Mouse (Mus musculus) G1E (cell line): ENCODE data around the gene Gm11077. TPM values are rescaled to one million over a fixed set of nuclear protein-coding genes. Genes with fewer than 3 reads are reported as not detected.

ENCODE experiments used
- ATAC-seq: 2 replicates; pipeline ENCODE4 v1.8.0; 2016; ENCODE audit warnings: mild to moderate bottlenecking; ENCODE audit not compliant: insufficient number of reproducible peaks, poor library complexity, low FRiP score, severe bottlenecking; ENCODE audit errors: extremely low read depth
- DNase-seq: peaks from one replicate; pipeline ENCODE4 v3.0.0; 2012; ENCODE audit warnings: low spot score
- H3K27me3 ChIP-seq: 2 replicates; pipeline ENCODE4 v1.6.1; 2012; ENCODE audit warnings: mild to moderate bottlenecking, low read length, inconsistent platforms; ENCODE audit not compliant: insufficient read depth
- H3K36me3 ChIP-seq: replicated peaks from 2 replicates; pipeline ENCODE3; 2012; ENCODE audit warnings: mild to moderate bottlenecking, inconsistent platforms
- H3K4me1 ChIP-seq: 2 replicates; pipeline ENCODE4 v1.6.1; 2012; ENCODE audit warnings: low read depth, low read length, inconsistent platforms, mixed read lengths; ENCODE audit not compliant: insufficient read depth
- H3K4me3 ChIP-seq: 2 replicates; pipeline ENCODE4 v1.5.1; 2012; ENCODE audit warnings: low read depth, mild to moderate bottlenecking, inconsistent platforms, low read length, moderate library complexity, mixed read lengths
- H3K9me3 ChIP-seq: replicated peaks from 2 replicates; pipeline ENCODE4 v1.6.1; 2012; ENCODE audit warnings: inconsistent platforms
- CTCF ChIP-seq: IDR thresholded peaks from 2 replicates; pipeline ENCODE4 v1.5.1; 2012; ENCODE audit warnings: low read depth, low read length, inconsistent platforms, mixed read lengths
- GATA1 ChIP-seq: IDR thresholded peaks from 2 replicates; pipeline ENCODE4 v1.6.1; 2012; ENCODE audit warnings: borderline replicate concordance, low read length, inconsistent platforms, mixed read lengths
- GATA2 ChIP-seq: IDR thresholded peaks from 2 replicates; pipeline ENCODE4 v1.6.1; 2012; ENCODE audit warnings: low read depth, low read length, inconsistent platforms, borderline replicate concordance
- POLR2AphosphoS5 ChIP-seq: IDR thresholded peaks from 2 replicates; pipeline ENCODE4 v1.6.1; 2012; ENCODE audit warnings: low read depth, low read length, inconsistent platforms; ENCODE audit not compliant: insufficient replicate concordance
- TAL1 ChIP-seq: conservative IDR thresholded peaks from 2 replicates; pipeline ENCODE4 v1.6.1; 2012; ENCODE audit warnings: low read depth, low read length, inconsistent platforms, mixed read lengths
- polyA plus RNA-seq: library from polyadenylated mRNA; stranded (reverse); fragments of >175 nt; gene quantifications from 2 replicates; pipeline ENCODE4 v1.2.3, GENCODE M21; 2012
- total RNA-seq, 2 experiments: library from RNA; stranded (forward) in 1 of 2; stranded (reverse) in 1 of 2; fragments of 200-1000 nt in 1 of 2; fragments of >200 nt in 1 of 2; fragmentation: Nextera tagmentation in 1 of 2; gene quantifications; 2 replicates each; pipeline ENCODE4 v1.2.3; 2014 to 2017

Gene Gm11077
- total and polyA plus RNA-seq, 3 experiments, result not detected

- Histone ChIP-seq H3K4me1 (no peaks in the 10 kb centered on the region), H3K4me3 (no peak overlapping the region), H3K36me3 (no peaks in the 10 kb centered on the region), H3K9me3 (peaks cover 52% of the 10 kb centered on the region), H3K27me3 (no peaks in the 10 kb centered on the region)
- DNase-seq (no peak), ATAC-seq (no peak)
- TF ChIP-seq GATA2 (no peak), POLR2AphosphoS5 (no peak), CTCF (no peak), GATA1 (no peak), TAL1 (no peak)
Observed at GRCm38 (mm10) chr6:140731402-140731730, 2.3 kb downstream of the Gm11077 start.

GRCm38 (mm10) chr6:140732971-140733640 lies 4.0 kb downstream of the Gm11077 start:
- no peak overlapping the region for H3K4me3 ChIP-seq
- TF ChIP-seq CTCF, result no peak
- no peak for TF ChIP-seq GATA2
- no peak for TF ChIP-seq POLR2AphosphoS5
- no peak for TF ChIP-seq GATA1
- no peak for TF ChIP-seq TAL1
- ATAC-seq (no peak), DNase-seq (no peak)
- no peaks in the 10 kb centered on the region for H3K27me3 ChIP-seq
- H3K4me1 ChIP-seq, result no peaks in the 10 kb centered on the region
- H3K36me3 ChIP-seq, result no peaks in the 10 kb centered on the region
- H3K9me3 ChIP-seq, result peaks cover 50% of the 10 kb centered on the region

GRCm38 (mm10) chr6:140733641-140733986 lies 4.5 kb downstream of the Gm11077 start:
- no peak for DNase-seq
- no peaks in the 10 kb centered on the region for H3K36me3 ChIP-seq
- no peaks in the 10 kb centered on the region for H3K27me3 ChIP-seq
- ATAC-seq, result no peak
- H3K4me1 ChIP-seq, result no peaks in the 10 kb centered on the region
- peaks cover 52% of the 10 kb centered on the region for H3K9me3 ChIP-seq
- TF ChIP-seq TAL1 (no peak), GATA2 (no peak), GATA1 (no peak), POLR2AphosphoS5 (no peak), CTCF (no peak)
- no peak overlapping the region for H3K4me3 ChIP-seq

- Histone ChIP-seq H3K4me1 (no peaks in the 10 kb centered on the region), H3K27me3 (no peaks in the 10 kb centered on the region), H3K9me3 (peaks cover 34% of the 10 kb centered on the region), H3K4me3 (no peak overlapping the region), H3K36me3 (no peaks in the 10 kb centered on the region)
- ATAC-seq (no peak), DNase-seq (no peak)
- no peak for TF ChIP-seq CTCF
- TF ChIP-seq GATA1, result no peak
- no peak for TF ChIP-seq TAL1
- TF ChIP-seq GATA2, result no peak
- no peak for TF ChIP-seq POLR2AphosphoS5
Observed at GRCm38 (mm10) chr6:140745586-140745985, 16.5 kb downstream of the Gm11077 start.

- H3K36me3 ChIP-seq, result no peaks in the 10 kb centered on the region
- H3K4me3 ChIP-seq, result no peak overlapping the region
- TF ChIP-seq POLR2AphosphoS5 (no peak), GATA2 (no peak), TAL1 (no peak), GATA1 (no peak), CTCF (no peak)
- no peak for DNase-seq
- peaks cover 34% of the 10 kb centered on the region for H3K9me3 ChIP-seq
- H3K27me3 ChIP-seq, result no peaks in the 10 kb centered on the region
- no peaks in the 10 kb centered on the region for H3K4me1 ChIP-seq
- no peak for ATAC-seq
Observed at GRCm38 (mm10) chr6:140747591-140747990, 18.5 kb downstream of the Gm11077 start.

- no peaks in the 10 kb centered on the region for H3K4me1 ChIP-seq
- TF ChIP-seq TAL1, result no peak
- no peak for TF ChIP-seq CTCF
- no peak for TF ChIP-seq POLR2AphosphoS5
- TF ChIP-seq GATA1, result no peak
- no peak for TF ChIP-seq GATA2
- H3K9me3 ChIP-seq, result peaks cover 17% of the 10 kb centered on the region
- DNase-seq (no peak), ATAC-seq (no peak)
- no peaks in the 10 kb centered on the region for H3K36me3 ChIP-seq
- H3K4me3 ChIP-seq, result no peak overlapping the region
- no peaks in the 10 kb centered on the region for H3K27me3 ChIP-seq
Observed at GRCm38 (mm10) chr6:140750371-140751080, 21.4 kb downstream of the Gm11077 start.
